Comparison of ENCODE assay signal across 8 mouse cellular contexts in genomic region chr7:44552141-44552908, GRCm38 (mm10). TPM values are rescaled to one million over a fixed set of nuclear protein-coding genes. Genes with fewer than 3 reads are reported as not detected.
DNase-seq lines count a peak whose midpoint lies in the region; ATAC-seq and TF ChIP-seq lines count a peak whose summit lies in the region.

No protein-coding gene starts in this region.

- H3K27me3 ChIP-seq in heart, embryonic 11.5 days (ENCODE audit: control insufficient read depth, insufficient read depth, low read length), result no peaks in the 10 kb centered on the region
- no peaks in the 10 kb centered on the region for H3K27me3 ChIP-seq in hindbrain, embryonic 11.5 days (ENCODE audit: control insufficient read depth, insufficient read depth, low read length)
- H3K27me3 ChIP-seq in midbrain, embryonic 11.5 days (ENCODE audit: control insufficient read depth, insufficient read depth, low read length), result no peaks in the 10 kb centered on the region

- no peaks in the 10 kb centered on the region for H3K9me3 ChIP-seq in heart, embryonic 11.5 days (replicated peaks; ENCODE audit: control insufficient read depth, low read length)
- H3K9me3 ChIP-seq in ES-E14 (ENCODE audit: control insufficient read depth, insufficient read depth, low read depth, low read length), result no peaks in the 10 kb centered on the region
- H3K9me3 ChIP-seq in hindbrain, embryonic 11.5 days (ENCODE audit: control insufficient read depth, low read length), result no peaks in the 10 kb centered on the region
- no peaks in the 10 kb centered on the region for H3K9me3 ChIP-seq in midbrain, embryonic 11.5 days (ENCODE audit: control insufficient read depth, low read length)

- peaks cover 6% of the 10 kb centered on the region for H3K4me1 ChIP-seq in heart, embryonic 11.5 days (ENCODE audit: control insufficient read depth, insufficient read depth, low read length)
- peaks cover 2 to 13% of the 10 kb centered on the region in 2 experiments; a peak in 1 of 4 replicates for H3K4me1 ChIP-seq in ES-E14 (ENCODE audit: control insufficient read depth in 2 of 2, insufficient read depth in 2 of 2, low read length in 2 of 2, poor library complexity in 1 of 2)
- peaks cover 7% of the 10 kb centered on the region; the same call in 1 of the 2 replicates for H3K4me1 ChIP-seq in hindbrain, embryonic 11.5 days (replicated peaks; ENCODE audit: control insufficient read depth, insufficient read depth, low read length)
- peaks cover 13% of the 10 kb centered on the region for H3K4me1 ChIP-seq in midbrain, embryonic 11.5 days (ENCODE audit: control insufficient read depth, insufficient read depth, low read length)

- no peak overlapping the region for H3K9ac ChIP-seq in heart, embryonic 11.5 days (ENCODE audit: low read depth, low read length)
- H3K9ac ChIP-seq in ES-E14 (ENCODE audit: insufficient read depth, low read depth, low read length, poor library complexity, severe bottlenecking), result peak overlapping the region; percentile 61
- H3K9ac ChIP-seq in hindbrain, embryonic 11.5 days (ENCODE audit: low read depth, low read length), result no peak overlapping the region
- H3K9ac ChIP-seq in midbrain, embryonic 11.5 days (ENCODE audit: low read length), result no peak overlapping the region

- ATAC-seq in heart, embryonic 11.5 days (replicated peaks; ENCODE audit: insufficient number of reproducible peaks, low FRiP score, low TSS enrichment), result no peak
- ATAC-seq in hindbrain, embryonic 11.5 days (ENCODE audit: low FRiP score), result no peak; the same call in 1 of the 2 replicates
- ATAC-seq in midbrain, embryonic 11.5 days (ENCODE audit: low FRiP score), result no peak

- peak overlapping the region; percentile 71 for H3K4me2 ChIP-seq in heart, embryonic 11.5 days
- H3K4me2 ChIP-seq in hindbrain, embryonic 11.5 days (replicated peaks; ENCODE audit: low read depth, low read length), result peak overlapping the region; percentile 59; the same call in 1 of the 2 replicates
- peak overlapping the region; percentile 61 for H3K4me2 ChIP-seq in midbrain, embryonic 11.5 days

- WGBS in heart, embryonic 11.5 days (ENCODE audit: insufficient replicate concordance), result 81% methylated on average over 31 of the region's 31 CpGs
- 86% methylated on average over 31 of the region's 31 CpGs for WGBS in hindbrain, embryonic 11.5 days
- WGBS in midbrain, embryonic 11.5 days, result 86% methylated on average over 31 of the region's 31 CpGs

- H3K4me3 ChIP-seq in heart, embryonic 11.5 days (ENCODE audit: low read depth, low read length), result peak overlapping the region; percentile 95
- H3K4me3 ChIP-seq in ES-E14 (ENCODE audit: insufficient read depth in 1 of 2, low read depth in 1 of 2, low read length in 2 of 2, poor library complexity in 1 of 2, severe bottlenecking in 1 of 2), result peak overlapping the region; percentile 57 to 99; a peak in 3 of 4 replicates
- H3K4me3 ChIP-seq in hindbrain, embryonic 11.5 days (ENCODE audit: low read depth, low read length), result peak overlapping the region; percentile 78
- peak overlapping the region; percentile 84 for H3K4me3 ChIP-seq in midbrain, embryonic 11.5 days (ENCODE audit: low read depth, low read length)

- no peak overlapping the region for H3K27ac ChIP-seq in heart, embryonic 11.5 days (ENCODE audit: low read depth, low read length)
- H3K27ac ChIP-seq in ES-E14 (ENCODE audit: insufficient read depth, low read depth, low read length, poor library complexity, severe bottlenecking), result no peak overlapping the region
- no peak overlapping the region for H3K27ac ChIP-seq in hindbrain, embryonic 11.5 days (ENCODE audit: low read depth, low read length)
- no peak overlapping the region for H3K27ac ChIP-seq in midbrain, embryonic 11.5 days (ENCODE audit: low read depth, low read length)

- in situ Hi-C loops in ES-E14 (cut with MboI; ENCODE audit: low sequenced_read_pairs in 2 of 2, unreplicated experiment in 2 of 2), result no loop called here

- no peak for DNase-seq in heart, postnatal 10 days
- DNase-seq in ES-E14 (ENCODE audit: low read depth, low spot score), result no peak
- DNase-seq in hindbrain, embryonic 11.5 days (ENCODE audit: low spot score), result no peak
- DNase-seq in midbrain, embryonic 11.5 days (ENCODE audit: low spot score, missing footprints), result no peak
- no peak for DNase-seq in Muller cell, postnatal 12 days (ENCODE audit: inconsistent ontology term)
- DNase-seq in adrenal gland, postnatal 14 days, result no peak
- DNase-seq in kidney, adult 18-20 months, result no peak

- intact Hi-C loops in heart, postnatal 10 days (cut with DNase I), result no loop called here

- H3K36me3 ChIP-seq in heart, embryonic 11.5 days (ENCODE audit: control insufficient read depth, insufficient read depth, low read length), result peaks cover 13% of the 10 kb centered on the region
- peaks cover 24% of the 10 kb centered on the region; the same call in 1 of the 2 replicates for H3K36me3 ChIP-seq in ES-E14 (ENCODE audit: control insufficient read depth, insufficient read depth, low read length, poor library complexity, severe bottlenecking)
- peaks cover 6% of the 10 kb centered on the region; the same call in 1 of the 2 replicates for H3K36me3 ChIP-seq in hindbrain, embryonic 11.5 days (ENCODE audit: control insufficient read depth, insufficient read depth, low read length)
- peaks cover 18% of the 10 kb centered on the region for H3K36me3 ChIP-seq in midbrain, embryonic 11.5 days (ENCODE audit: control insufficient read depth, insufficient read depth, low read length)

TF ChIP-seq in ES-E14, 5 proteins besides CTCF, POLR2A, EP300 and RAD21:
- no peak for TF ChIP-seq ZNF384 (IDR thresholded peaks at IDR 0.05; ENCODE audit: low read depth, low read length)
- no peak for TF ChIP-seq ZC3H11A (IDR thresholded peaks at IDR 0.05; ENCODE audit: borderline replicate concordance, low read depth, low read length)
- TF ChIP-seq CHD2 (IDR thresholded peaks at IDR 0.05; ENCODE audit: low read depth, low read length), result no peak
- TF ChIP-seq HCFC1 (IDR thresholded peaks at IDR 0.05; ENCODE audit: borderline replicate concordance, insufficient read depth, low read length), result no peak
- no peak for TF ChIP-seq MAFK (IDR thresholded peaks at IDR 0.05; ENCODE audit: insufficient read depth, low read depth, low read length)

RNA-seq across cellular contexts. Expression of gene Nr1h2, which starts 1.4 kb away (rescaled TPM):
- polyA plus RNA-seq in heart, embryonic 11.5 days (2014; fragmentation: Nextera tagmentation; extraction: Ambion mirVana), result 48.5 and 53.4 TPM in 2 replicates
- total RNA-seq in heart, postnatal 10 days (2021), result 10 to 100 TPM; 45.1 to 49.0 TPM
- 78.5 and 144 TPM in 2 replicates for total RNA-seq in ES-E14 (2012; rRNA removed)
- 70.8 and 72.7 TPM in 2 replicates for polyA plus RNA-seq in hindbrain, embryonic 11.5 days (2014; fragmentation: Nextera tagmentation; extraction: Ambion mirVana)
- polyA plus RNA-seq in midbrain, embryonic 11.5 days (2014; fragmentation: Nextera tagmentation; extraction: Ambion mirVana), result 63.8 and 69.6 TPM in 2 replicates
- total RNA-seq in adrenal gland, postnatal 14 days (2021), result 105 and 114 TPM in 2 replicates

RNA-seq across cellular contexts. Expression of gene Pold1, which starts 3.7 kb away (rescaled TPM):
- 40.1 and 43.1 TPM in 2 replicates for polyA plus RNA-seq in heart, embryonic 11.5 days (2014; fragmentation: Nextera tagmentation; extraction: Ambion mirVana)
- total RNA-seq in heart, postnatal 10 days (2021), result 10 to 100 TPM; 18.7 to 24.5 TPM
- total RNA-seq in ES-E14 (2012; rRNA removed), result 108 and 156 TPM in 2 replicates
- 40.9 and 43.2 TPM in 2 replicates for polyA plus RNA-seq in hindbrain, embryonic 11.5 days (2014; fragmentation: Nextera tagmentation; extraction: Ambion mirVana)
- 51.8 and 58.5 TPM in 2 replicates for polyA plus RNA-seq in midbrain, embryonic 11.5 days (2014; fragmentation: Nextera tagmentation; extraction: Ambion mirVana)
- 17.5 and 28.0 TPM in 2 replicates for total RNA-seq in adrenal gland, postnatal 14 days (2021)

RNA-seq across cellular contexts. Expression of gene Napsa, which starts 19.9 kb away (rescaled TPM):
- 0.70 TPM in 1 of 2 replicates, not detected in the other for polyA plus RNA-seq in heart, embryonic 11.5 days (2014; fragmentation: Nextera tagmentation; extraction: Ambion mirVana)
- total RNA-seq in heart, postnatal 10 days (2021), result 1 to 10 TPM in 1 of 2 experiments, under 1 TPM in 1; 0.43 to 1.4 TPM
- 13.7 and 52.5 TPM in 2 replicates for total RNA-seq in ES-E14 (2012; rRNA removed)
- 0.28 and 0.66 TPM in 2 replicates for polyA plus RNA-seq in hindbrain, embryonic 11.5 days (2014; fragmentation: Nextera tagmentation; extraction: Ambion mirVana)
- 0.21 and 0.33 TPM in 2 replicates for polyA plus RNA-seq in midbrain, embryonic 11.5 days (2014; fragmentation: Nextera tagmentation; extraction: Ambion mirVana)
- total RNA-seq in adrenal gland, postnatal 14 days (2021), result 2.0 and 10.4 TPM in 2 replicates

RNA-seq across cellular contexts. Expression of gene Spib, which starts 20.5 kb away (rescaled TPM):
- polyA plus RNA-seq in heart, embryonic 11.5 days (2014; fragmentation: Nextera tagmentation; extraction: Ambion mirVana), result not detected in 2 replicates
- total RNA-seq in heart, postnatal 10 days (2021), result 1 to 10 TPM; 1.1 to 1.3 TPM
- 0.67 and 0.90 TPM in 2 replicates for total RNA-seq in ES-E14 (2012; rRNA removed)
- polyA plus RNA-seq in hindbrain, embryonic 11.5 days (2014; fragmentation: Nextera tagmentation; extraction: Ambion mirVana), result not detected in 2 replicates
- polyA plus RNA-seq in midbrain, embryonic 11.5 days (2014; fragmentation: Nextera tagmentation; extraction: Ambion mirVana), result 0.07 TPM in 1 of 2 replicates, not detected in the other
- 3.4 and 15.4 TPM in 2 replicates for total RNA-seq in adrenal gland, postnatal 14 days (2021)

RNA-seq across cellular contexts. Expression of gene Mybpc2, which starts 27.9 kb away (rescaled TPM):
- 0.37 and 0.47 TPM in 2 replicates for polyA plus RNA-seq in heart, embryonic 11.5 days (2014; fragmentation: Nextera tagmentation; extraction: Ambion mirVana)
- total RNA-seq in heart, postnatal 10 days (2021), result 10 to 100 TPM; 16.3 to 22.2 TPM
- 0.80 and 1.6 TPM in 2 replicates for total RNA-seq in ES-E14 (2012; rRNA removed)
- 0.07 and 0.19 TPM in 2 replicates for polyA plus RNA-seq in hindbrain, embryonic 11.5 days (2014; fragmentation: Nextera tagmentation; extraction: Ambion mirVana)
- 0.07 TPM in 1 of 2 replicates, not detected in the other for polyA plus RNA-seq in midbrain, embryonic 11.5 days (2014; fragmentation: Nextera tagmentation; extraction: Ambion mirVana)
- 0.26 and 0.38 TPM in 2 replicates for total RNA-seq in adrenal gland, postnatal 14 days (2021)
